Mouse (Mus musculus) heart, adult 2 months (tissue): Measurements from ENCODE around the gene Ubac1. TPM values are rescaled to one million over a fixed set of nuclear protein-coding genes. Genes with fewer than 3 reads are reported as not detected.

Source experiments
- DNase-seq, 2 experiments: peaks; one replicate each; pipeline ENCODE4 v3.0.0; 2021
- H3K27ac ChIP-seq: fragments of 200-600 bp; 2 replicates; pipeline ENCODE4 v1.8.1; 2022
- H3K27me3 ChIP-seq: fragments of 200-500 bp; 2 replicates; pipeline ENCODE4 v1.6.1; 2012; ENCODE audit warnings: mild to moderate bottlenecking, low read length, inconsistent platforms, mixed read lengths; ENCODE audit not compliant: control insufficient read depth, insufficient read depth
- H3K36me3 ChIP-seq: fragments of 200-500 bp; 2 replicates; pipeline ENCODE4 v1.6.1; 2012; ENCODE audit warnings: low read length, inconsistent platforms; ENCODE audit not compliant: control insufficient read depth, insufficient read depth
- H3K4me1 ChIP-seq: fragments of 200-500 bp; 2 replicates; pipeline ENCODE4 v1.6.1; 2011; ENCODE audit warnings: low read length; ENCODE audit not compliant: control insufficient read depth, insufficient read depth
- H3K4me3 ChIP-seq: fragments of 200-600 bp; 2 replicates; pipeline ENCODE4 v1.8.1; 2022
- H3K79me2 ChIP-seq: fragments of 200-500 bp; replicated peaks from 2 replicates; pipeline ENCODE4 v1.6.1; 2012; ENCODE audit warnings: mild to moderate bottlenecking, inconsistent platforms, low read length, moderate library complexity, mixed read lengths; ENCODE audit not compliant: control insufficient read depth, insufficient read depth
- H3K9ac ChIP-seq: fragments of 200-500 bp; 2 replicates; pipeline ENCODE4 v1.6.1; 2012; ENCODE audit warnings: low read depth, mild to moderate bottlenecking, control low read depth, inconsistent platforms, low read length, mixed read lengths
- CTCF ChIP-seq: fragments of 200-600 bp; IDR thresholded peaks from 2 replicates; pipeline ENCODE4 v1.8.1; 2022; ENCODE audit warnings: antibody characterized with exemption, mild to moderate bottlenecking, moderate library complexity
- EP300 ChIP-seq: fragments of 200-500 bp; IDR thresholded peaks from 2 replicates; pipeline ENCODE4 v1.6.1; 2011; ENCODE audit warnings: low read depth, low read length, control low read depth; ENCODE audit not compliant: insufficient read depth
- POLR2A ChIP-seq: fragments of 200-500 bp; IDR thresholded peaks from 2 replicates; pipeline ENCODE4 v1.6.1; 2011; ENCODE audit warnings: mild to moderate bottlenecking, low read depth, low read length, control low read depth; ENCODE audit not compliant: insufficient read depth
- WGBS: fragments of 180-500 bp; shearing (Covaris S2); methylation state at CpG from one replicate; pipeline ENCODE4 v1.1.7; 2018; 5-methylcytosine and 5-hydroxymethylcytosine counted together
- intact Hi-C: fragments of 180-260 bp; cut with DNase I; formaldehyde crosslinking; loops from one replicate; pipeline ENCODE4 v1.15.1; 2025
- polyA plus RNA-seq: library from polyadenylated mRNA; depleted of rRNA; stranded (reverse); fragments of >200 nt; gene quantifications from 2 replicates; pipeline ENCODE4 v1.2.3, GENCODE M21; 2012
- total RNA-seq, 2 experiments: library from RNA; stranded (reverse); gene quantifications; 2 replicates each; pipeline ENCODE4 v1.2.3; 2021

Gene Ubac1
- total and polyA plus RNA-seq, 3 experiments, result 86.3 to 116 (median 92.0) TPM

- no peak for DNase-seq
- 64% methylated on average over 4 of the region's 4 CpGs for WGBS
- Histone ChIP-seq H3K27me3 (no peaks in the 10 kb centered on the region), H3K4me3 (no peak overlapping the region), H3K9ac (no peak overlapping the region), H3K4me1 (no peaks in the 10 kb centered on the region), H3K79me2 (no peaks in the 10 kb centered on the region), H3K27ac (no peak overlapping the region), H3K36me3 (no peaks in the 10 kb centered on the region)
- intact Hi-C loops, result no loop called here
- TF ChIP-seq CTCF (no peak), POLR2A (no peak), EP300 (no peak)
Observed at GRCm38 (mm10) chr2:26062241-26062640, 40.7 kb upstream of the Ubac1 start.

DNA sequence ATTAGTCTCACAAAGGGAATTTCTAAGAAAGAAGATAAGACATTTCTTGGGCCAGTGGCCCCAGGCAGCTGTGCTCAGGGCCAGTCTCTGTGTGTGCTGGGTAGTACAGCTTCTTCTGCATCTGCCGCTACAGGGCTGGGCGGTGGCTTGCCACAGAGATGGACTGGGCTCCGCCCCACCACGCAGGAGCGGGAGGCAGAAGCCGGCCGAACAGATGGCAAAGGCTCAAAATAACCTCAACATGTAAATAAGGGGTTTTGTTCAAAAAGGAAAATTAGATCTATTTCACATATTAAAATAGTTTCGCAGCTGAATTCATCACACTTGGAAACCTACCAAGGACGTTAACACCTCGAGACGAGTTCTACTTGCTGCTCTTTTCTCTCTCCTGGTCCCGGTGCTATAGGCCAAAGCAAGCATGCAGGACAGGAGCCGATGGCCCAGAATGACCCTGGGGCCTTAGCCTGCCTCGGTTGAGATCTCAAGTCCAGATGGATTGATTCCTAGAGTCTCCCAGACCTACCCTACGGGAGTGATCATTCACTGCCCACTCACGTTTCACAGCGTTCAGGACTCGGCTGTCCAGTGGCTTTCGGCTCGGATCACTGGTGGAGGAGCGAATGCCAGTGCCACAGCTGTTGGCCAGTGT is 39.6 kb upstream of the Ubac1 start:
- Histone ChIP-seq H3K27ac (no peak overlapping the region), H3K4me3 (no peak overlapping the region), H3K9ac (no peak overlapping the region), H3K36me3 (no peaks in the 10 kb centered on the region), H3K27me3 (no peaks in the 10 kb centered on the region), H3K4me1 (no peaks in the 10 kb centered on the region), H3K79me2 (no peaks in the 10 kb centered on the region)
- 74% methylated on average over 21 of the region's 21 CpGs for WGBS
- no peak for DNase-seq
- no peak for TF ChIP-seq CTCF
- no peak for TF ChIP-seq POLR2A
- no peak for TF ChIP-seq EP300
- intact Hi-C loops, result no loop called here

DNA sequence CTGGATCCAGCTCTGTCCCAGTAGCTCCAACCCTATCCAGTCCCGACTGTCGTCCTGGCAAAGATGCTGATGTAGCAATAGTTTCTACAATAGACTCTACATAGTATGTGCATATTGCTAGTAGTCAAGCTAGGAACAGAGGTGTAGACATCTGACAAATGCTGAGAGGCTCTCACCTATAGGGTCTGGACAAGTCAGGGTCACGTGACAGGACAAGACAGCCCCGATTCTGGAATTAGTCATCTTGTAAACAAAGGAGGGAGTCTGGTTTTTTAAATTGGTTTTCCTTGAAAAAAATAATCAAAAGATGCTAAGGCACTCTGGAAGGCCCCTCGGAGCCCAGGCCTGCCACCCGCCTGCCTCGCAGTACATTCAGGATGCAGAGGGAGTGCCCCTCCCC is 35.5 kb upstream of the Ubac1 start:
- 86% methylated on average over 7 of the region's 7 CpGs for WGBS

GRCm38 (mm10) chr2:26056226-26056625 is 34.7 kb upstream of the Ubac1 start:
- DNase-seq, result no peak
- no peak overlapping the region for H3K9ac ChIP-seq
- no peaks in the 10 kb centered on the region for H3K79me2 ChIP-seq
- no peak overlapping the region for H3K27ac ChIP-seq
- H3K27me3 ChIP-seq, result no peaks in the 10 kb centered on the region
- TF ChIP-seq CTCF (no peak), POLR2A (no peak), EP300 (no peak)
- H3K36me3 ChIP-seq, result no peaks in the 10 kb centered on the region
- H3K4me1 ChIP-seq, result no peaks in the 10 kb centered on the region
- 82% methylated on average over 5 of the region's 5 CpGs for WGBS
- intact Hi-C loops, result loop anchor here (5.0 to 10.0 kb wide), 2 partner anchors 56 to 219 kb away; no protein-coding TSS in a partner anchor
- H3K4me3 ChIP-seq, result no peak overlapping the region

More for the DNA sequence above, 35.5 kb upstream of the Ubac1 start:
- Histone ChIP-seq H3K9ac (no peak overlapping the region), H3K36me3 (no peaks in the 10 kb centered on the region), H3K4me3 (no peak overlapping the region), H3K27me3 (no peaks in the 10 kb centered on the region), H3K27ac (no peak overlapping the region), H3K4me1 (no peaks in the 10 kb centered on the region), H3K79me2 (no peaks in the 10 kb centered on the region)
- DNase-seq, result no peak
- intact Hi-C loops, result loop anchor here (5.0 to 10.0 kb wide), 2 partner anchors 55 to 218 kb away; no protein-coding TSS in a partner anchor
- no peak for TF ChIP-seq POLR2A
- TF ChIP-seq EP300, result no peak
- TF ChIP-seq CTCF, result no peak

DNA sequence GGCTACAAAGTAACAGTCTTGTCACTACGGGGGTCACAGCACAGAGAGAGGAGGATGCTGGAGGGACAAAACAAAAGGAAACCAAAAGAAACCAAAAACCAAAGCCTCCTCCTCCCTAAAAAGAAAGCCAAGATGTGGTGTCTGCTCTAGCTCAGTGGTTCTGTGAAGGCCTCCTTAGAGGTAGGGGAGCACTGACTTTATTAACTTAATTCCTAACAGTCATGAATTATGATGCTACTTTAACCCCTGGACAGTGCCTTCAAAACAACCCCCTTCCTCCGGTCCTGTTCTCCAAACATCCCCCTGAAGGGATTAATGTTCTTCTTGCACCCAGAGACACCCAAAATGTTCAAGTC is 34.2 kb upstream of the Ubac1 start:
- Histone ChIP-seq H3K9ac (no peak overlapping the region), H3K4me3 (no peak overlapping the region), H3K27me3 (no peaks in the 10 kb centered on the region), H3K36me3 (no peaks in the 10 kb centered on the region), H3K79me2 (no peaks in the 10 kb centered on the region), H3K4me1 (no peaks in the 10 kb centered on the region), H3K27ac (no peak overlapping the region)
- no peak for TF ChIP-seq CTCF
- no peak for TF ChIP-seq POLR2A
- TF ChIP-seq EP300, result no peak
- 65% methylated on average over 2 of the region's 2 CpGs for WGBS
- intact Hi-C loops, result loop anchor here (1.0 to 10.0 kb wide), 3 partner anchors 57 to 219 kb away; no protein-coding TSS in a partner anchor
- DNase-seq, result no peak

DNA sequence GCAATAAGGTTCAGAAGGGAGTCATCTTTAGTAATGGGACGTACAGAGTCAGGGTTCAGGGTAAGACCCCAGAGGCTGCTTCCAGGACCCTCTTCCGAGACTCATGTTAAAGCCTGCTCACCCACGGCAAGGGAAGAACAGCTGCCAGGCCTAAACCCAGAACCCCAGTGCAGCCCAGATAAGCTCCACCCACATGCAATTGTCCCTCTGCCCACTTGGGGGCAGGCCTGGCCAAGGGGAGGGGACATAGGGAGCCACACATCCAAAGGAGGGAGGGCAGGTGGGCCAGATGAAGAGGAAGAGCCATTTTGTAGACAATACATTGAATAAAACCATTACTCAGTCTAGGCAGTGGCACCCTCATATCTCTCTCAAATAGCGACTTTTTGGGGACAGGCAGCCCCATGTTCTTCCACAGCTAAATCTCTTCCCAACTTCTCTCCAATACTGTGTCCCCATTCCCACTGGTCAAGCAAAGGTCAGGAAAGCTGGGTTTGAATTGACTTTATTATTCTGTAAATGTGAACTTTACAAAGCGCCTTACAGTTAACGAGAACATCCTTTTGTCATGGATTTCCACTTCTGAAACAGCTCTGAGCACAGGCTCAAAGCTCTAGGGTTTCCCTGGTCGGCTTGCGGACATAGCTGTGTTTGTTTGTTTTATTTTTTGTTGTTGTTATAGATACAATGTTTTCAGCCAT is 33.6 kb upstream of the Ubac1 start:
- no peak overlapping the region for H3K4me3 ChIP-seq
- no peak overlapping the region for H3K27ac ChIP-seq
- intact Hi-C loops, result loop anchor here (1.0 to 10.0 kb wide), 3 partner anchors 57 to 220 kb away; no protein-coding TSS in a partner anchor
- H3K27me3 ChIP-seq, result no peaks in the 10 kb centered on the region
- DNase-seq, result peak; percentile 64 to 74
- no peaks in the 10 kb centered on the region for H3K4me1 ChIP-seq
- H3K36me3 ChIP-seq, result no peaks in the 10 kb centered on the region
- no peaks in the 10 kb centered on the region for H3K79me2 ChIP-seq
- WGBS, result 48% methylated on average over 8 of the region's 8 CpGs
- H3K9ac ChIP-seq, result no peak overlapping the region
- no peak for TF ChIP-seq POLR2A
- peak; percentile 91 for TF ChIP-seq CTCF
- peak; percentile 80; the same call in 1 of the 2 replicates for TF ChIP-seq EP300
